Mouse (Mus musculus): ENCODE results near the gene Glt1d1. TPM values are rescaled to one million over a fixed set of nuclear protein-coding genes. Genes with fewer than 3 reads are reported as not detected.

Glt1d1 gene
- polyA plus RNA-seq (2015; fragmentation: Nextera tagmentation; extraction: Ambion mirVana): 0.80 and 1.8 TPM in 2 replicates

DNA sequence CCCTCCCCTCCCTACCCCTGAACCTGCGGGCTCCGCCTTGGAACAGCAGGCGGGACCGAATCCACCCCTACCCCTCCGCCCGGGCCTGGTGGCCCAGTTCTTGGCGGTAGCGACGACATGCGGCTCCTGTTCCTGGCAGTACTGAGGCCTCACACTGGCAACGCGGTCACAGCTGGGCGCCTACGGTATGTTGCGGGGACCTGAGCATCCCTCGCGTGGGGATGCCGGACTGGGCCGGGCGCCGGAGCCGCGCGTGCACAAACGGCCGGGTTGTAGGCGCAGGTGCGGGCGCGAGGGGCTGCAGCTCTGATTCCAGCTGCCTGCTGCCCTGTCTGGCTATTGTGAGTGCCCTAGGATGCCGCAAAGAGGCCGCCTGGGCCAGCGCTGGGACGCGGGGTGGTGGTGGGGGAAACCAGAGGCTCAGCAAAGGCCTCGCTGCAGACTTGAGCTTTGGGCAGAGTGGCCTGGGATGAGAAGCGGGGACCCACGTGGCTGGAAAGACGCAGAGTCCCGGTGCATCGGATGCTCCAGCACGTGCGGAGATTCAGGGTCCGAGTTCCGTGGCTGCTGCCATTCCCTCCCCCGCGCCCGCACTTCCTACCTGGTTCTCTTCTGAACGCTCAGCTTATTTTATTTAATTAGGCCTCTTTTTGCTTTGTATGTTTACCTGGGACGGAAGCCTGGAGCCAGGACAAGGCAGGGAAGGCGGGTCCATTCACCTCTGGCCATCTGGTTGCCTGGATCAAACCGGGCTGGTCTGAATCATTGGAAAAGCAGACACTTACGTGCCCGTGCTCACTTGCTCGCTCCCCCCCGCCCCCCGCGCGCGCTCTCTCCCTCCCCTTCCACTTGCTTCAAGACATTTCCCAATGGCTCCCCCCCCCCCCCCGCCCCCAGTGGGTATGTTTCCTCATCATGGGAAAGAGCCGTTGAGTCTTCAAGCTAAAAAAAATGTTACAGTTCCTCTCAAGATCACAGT, at the start of gene Glt1d1, which contains the start of gene Slc15a4:
Glt1d1 (plus strand) TSS at position 96 of the 979 bp plus-strand sequence.
Slc15a4 (minus strand) TSS at position 731 of the 979 bp plus-strand sequence.
- peak; percentile 65 for ATAC-seq (ENCODE audit: low read depth)
- under 1% methylated on average over 62 of the region's 62 CpGs for WGBS
- peaks cover 18% of the 10 kb centered on the region for H3K4me1 ChIP-seq (replicated peaks)
- H3K4me2 ChIP-seq: peak within 1 kb of the TSS; percentile 84
- H3K9ac ChIP-seq: peak within 1 kb of the TSS; percentile 72
- H3K36me3 ChIP-seq: no peaks in the 10 kb centered on the region
- H3K9me3 ChIP-seq: no peaks in the 10 kb centered on the region
- H3K27ac ChIP-seq (replicated peaks): peak within 1 kb of the TSS; percentile 15; the same call in 1 of the 2 replicates
- H3K4me3 ChIP-seq: peak within 1 kb of the TSS; percentile 58
- peaks cover 11% of the 10 kb centered on the region for H3K27me3 ChIP-seq

DNA sequence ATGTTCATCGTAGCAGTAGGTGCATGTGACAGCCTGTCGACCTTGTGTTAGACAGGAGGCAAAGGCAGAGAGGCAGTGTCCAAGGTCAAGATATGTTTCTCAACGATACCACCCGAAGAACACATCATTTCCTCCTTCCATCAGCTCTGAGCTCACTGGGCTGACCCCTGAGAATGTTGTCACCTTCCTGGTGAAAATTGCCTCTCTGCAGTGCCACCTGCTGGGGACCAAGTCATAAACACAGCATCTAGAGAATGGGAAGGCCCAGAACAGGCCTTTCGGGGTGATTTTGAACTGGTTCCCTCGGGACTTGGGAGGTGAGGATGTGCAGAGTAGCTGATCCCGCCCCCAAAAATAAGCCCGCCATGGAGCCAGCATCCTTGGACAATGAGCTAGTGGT, 48.4 kb upstream of the Glt1d1 start:
- Histone ChIP-seq H3K27ac (replicated peaks) (no peak overlapping the region), H3K4me3 (no peak overlapping the region), H3K4me1 (replicated peaks) (no peaks in the 10 kb centered on the region), H3K36me3 (no peaks in the 10 kb centered on the region), H3K9ac (no peak overlapping the region), H3K27me3 (no peaks in the 10 kb centered on the region), H3K9me3 (no peaks in the 10 kb centered on the region), H3K4me2 (no peak overlapping the region)
- ATAC-seq (ENCODE audit: low read depth): no peak
- WGBS: 86% methylated on average over 8 of the region's 8 CpGs

DNA sequence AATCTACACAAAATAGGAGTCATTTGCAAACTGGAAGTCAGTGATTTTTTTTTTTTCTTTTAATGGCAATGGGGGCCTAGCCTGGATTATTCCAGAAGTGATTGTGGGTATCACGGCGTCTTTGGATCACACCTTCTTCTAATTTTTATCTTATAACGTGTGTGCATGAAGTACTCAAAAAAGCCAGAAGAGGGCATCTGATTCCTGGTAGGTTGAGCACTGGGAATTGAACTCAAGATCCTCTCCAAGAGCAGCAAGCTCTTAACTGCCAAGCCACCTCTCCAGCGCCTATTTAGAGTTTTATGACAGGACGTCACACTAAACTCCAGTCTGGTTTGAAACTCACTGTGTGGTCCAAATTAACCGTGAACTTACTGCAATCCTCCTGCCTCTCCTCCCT, 44.2 kb upstream of the Glt1d1 start:
- Histone ChIP-seq H3K9me3 (no peaks in the 10 kb centered on the region), H3K9ac (no peak overlapping the region), H3K27ac (replicated peaks) (no peak overlapping the region), H3K4me1 (replicated peaks) (no peaks in the 10 kb centered on the region), H3K4me2 (no peak overlapping the region), H3K27me3 (no peaks in the 10 kb centered on the region), H3K36me3 (peaks cover 7% of the 10 kb centered on the region; the same call in 1 of the 2 replicates), H3K4me3 (no peak overlapping the region)
- 61% methylated on average over 6 of the region's 6 CpGs for WGBS
- no peak for ATAC-seq (ENCODE audit: low read depth)

DNA sequence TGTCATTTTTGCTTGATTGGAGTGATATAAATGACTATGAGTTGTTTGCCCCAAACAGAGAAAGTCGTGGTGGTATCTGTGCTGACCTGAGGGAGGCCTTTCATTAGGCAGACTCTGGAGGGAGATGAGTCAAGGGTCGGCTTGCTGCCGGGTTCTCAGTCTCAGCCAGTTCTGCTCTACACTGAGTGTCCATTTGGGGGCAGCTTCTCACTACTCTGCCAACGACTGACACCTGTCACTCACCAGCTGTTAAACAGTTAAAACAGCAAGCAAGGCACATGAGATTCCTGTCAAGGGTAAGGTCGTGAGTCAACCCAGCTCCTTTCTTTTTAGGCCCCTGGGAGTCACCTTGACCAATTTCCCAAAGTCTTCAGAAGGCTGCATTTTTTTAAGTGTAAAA, 39.7 kb upstream of the Glt1d1 start:
- 80% methylated on average over 5 of the region's 5 CpGs for WGBS
- no peak overlapping the region for H3K27ac ChIP-seq (replicated peaks)

DNA sequence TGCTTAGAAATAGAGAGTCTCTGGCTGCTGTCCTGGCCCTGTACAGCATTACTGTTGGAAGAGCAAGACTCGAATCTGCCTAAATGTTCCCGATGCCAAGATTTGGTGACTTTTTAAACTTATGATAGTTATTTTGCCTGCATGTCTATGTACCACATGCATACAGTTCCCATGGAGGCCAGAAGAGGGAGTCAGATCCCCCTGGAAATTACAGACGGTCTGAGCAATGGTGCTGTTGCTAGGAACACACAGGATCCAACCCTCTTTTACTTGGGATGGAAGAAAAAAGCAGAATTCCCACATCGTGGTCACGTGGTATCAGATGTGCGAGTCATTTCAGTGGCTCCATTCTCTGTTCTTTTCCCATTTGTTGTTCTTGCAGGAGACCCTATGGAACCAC, 39.2 kb upstream of the Glt1d1 start:
- no peak for ATAC-seq (ENCODE audit: low read depth)
- Histone ChIP-seq H3K27ac (replicated peaks) (no peak overlapping the region), H3K27me3 (no peaks in the 10 kb centered on the region), H3K9me3 (no peaks in the 10 kb centered on the region), H3K4me2 (no peak overlapping the region), H3K36me3 (peaks cover 57% of the 10 kb centered on the region), H3K4me1 (replicated peaks) (no peaks in the 10 kb centered on the region), H3K9ac (no peak overlapping the region), H3K4me3 (no peak overlapping the region)
- WGBS: 82% methylated on average over 6 of the region's 6 CpGs

More for the DNA sequence above, 39.7 kb upstream of the Glt1d1 start:
- no peak overlapping the region for H3K9ac ChIP-seq
- H3K4me1 ChIP-seq (replicated peaks): no peaks in the 10 kb centered on the region
- peaks cover 52% of the 10 kb centered on the region for H3K36me3 ChIP-seq
- ATAC-seq (ENCODE audit: low read depth): no peak
- H3K9me3 ChIP-seq: no peaks in the 10 kb centered on the region
- no peak overlapping the region for H3K4me3 ChIP-seq
- no peak overlapping the region for H3K4me2 ChIP-seq
- H3K27me3 ChIP-seq: no peaks in the 10 kb centered on the region

DNA sequence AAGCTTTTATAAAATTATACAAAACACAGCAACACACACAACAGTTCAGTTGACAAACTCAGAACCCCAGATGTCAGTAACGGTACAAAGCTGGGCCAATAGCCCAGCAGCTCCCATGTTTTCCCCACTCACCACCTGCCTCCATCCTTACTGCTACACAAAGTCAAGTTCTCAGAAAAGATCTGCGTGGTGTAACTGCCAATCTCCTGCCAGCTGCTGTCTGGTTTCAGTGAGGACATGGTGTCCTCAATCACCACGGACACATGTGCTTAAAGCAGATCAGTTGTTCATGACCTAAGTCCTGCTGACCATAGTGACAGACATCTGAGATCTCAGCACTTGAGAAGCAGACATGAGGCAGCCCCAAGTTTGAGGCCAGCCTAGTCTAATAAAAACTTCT, 36.4 kb upstream of the Glt1d1 start:
- H3K9ac ChIP-seq: no peak overlapping the region
- 92% methylated on average over 3 of the region's 3 CpGs for WGBS
- H3K9me3 ChIP-seq: no peaks in the 10 kb centered on the region
- H3K4me1 ChIP-seq (replicated peaks): no peaks in the 10 kb centered on the region
- peaks cover 81% of the 10 kb centered on the region for H3K36me3 ChIP-seq
- no peak for ATAC-seq (ENCODE audit: low read depth)
- no peaks in the 10 kb centered on the region for H3K27me3 ChIP-seq
- no peak overlapping the region for H3K4me3 ChIP-seq
- H3K4me2 ChIP-seq: no peak overlapping the region
- no peak overlapping the region for H3K27ac ChIP-seq (replicated peaks)

DNA sequence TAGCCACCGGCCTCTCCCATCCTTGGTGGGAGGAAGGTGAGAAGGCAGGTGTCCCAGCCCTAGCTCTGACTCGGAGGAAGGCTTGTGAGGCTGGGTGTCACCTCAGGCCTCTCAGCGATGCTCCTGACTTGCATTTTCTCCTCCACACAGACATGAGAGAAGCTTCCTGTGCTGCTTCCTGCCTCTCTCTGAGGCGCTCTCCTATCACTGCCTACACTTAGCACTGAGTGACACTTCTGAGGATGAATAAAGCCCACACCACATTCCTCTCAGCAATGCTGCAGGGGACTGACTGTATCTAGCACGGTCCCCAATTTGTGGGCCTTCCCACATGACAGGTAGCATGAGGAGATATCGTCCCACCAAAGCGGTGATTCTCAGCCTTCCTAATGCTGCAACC, 35.2 kb upstream of the Glt1d1 start:
- H3K9ac ChIP-seq: no peak overlapping the region
- no peak overlapping the region for H3K4me2 ChIP-seq
- ATAC-seq (ENCODE audit: low read depth): no peak
- H3K27me3 ChIP-seq: no peaks in the 10 kb centered on the region
- peaks cover 89% of the 10 kb centered on the region for H3K36me3 ChIP-seq
- no peaks in the 10 kb centered on the region for H3K4me1 ChIP-seq (replicated peaks)
- no peaks in the 10 kb centered on the region for H3K9me3 ChIP-seq
- no peak overlapping the region for H3K4me3 ChIP-seq
- H3K27ac ChIP-seq (replicated peaks): no peak overlapping the region
- WGBS: 92% methylated on average over 7 of the region's 7 CpGs

DNA sequence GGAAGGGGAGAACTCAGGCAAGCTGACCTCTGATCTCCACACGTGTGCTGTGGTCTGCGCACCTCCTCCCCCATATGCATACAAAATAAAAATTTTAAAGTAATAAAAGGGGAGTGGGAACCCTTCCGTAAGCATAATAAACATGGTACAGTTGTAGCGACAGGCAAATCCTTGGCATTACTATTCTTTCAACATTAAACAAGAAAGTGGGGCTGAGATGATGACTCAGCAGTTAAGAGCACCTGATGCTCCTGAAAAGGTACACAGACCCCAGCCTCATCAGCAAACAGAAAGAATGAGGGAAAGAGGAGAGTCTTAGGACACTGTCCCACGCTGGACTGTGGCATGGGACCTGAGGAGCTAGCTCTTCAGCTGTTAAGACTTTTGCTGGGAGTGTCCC, 29.1 kb upstream of the Glt1d1 start:
- 90% methylated on average over 5 of the region's 5 CpGs for WGBS
- no peaks in the 10 kb centered on the region for H3K27me3 ChIP-seq
- H3K4me3 ChIP-seq: no peak overlapping the region
- H3K9ac ChIP-seq: no peak overlapping the region
- no peak overlapping the region for H3K4me2 ChIP-seq
- no peak for ATAC-seq (ENCODE audit: low read depth)
- peaks cover 94% of the 10 kb centered on the region for H3K36me3 ChIP-seq
- H3K27ac ChIP-seq (replicated peaks): no peak overlapping the region
- H3K9me3 ChIP-seq: no peaks in the 10 kb centered on the region
- no peaks in the 10 kb centered on the region for H3K4me1 ChIP-seq (replicated peaks)

DNA sequence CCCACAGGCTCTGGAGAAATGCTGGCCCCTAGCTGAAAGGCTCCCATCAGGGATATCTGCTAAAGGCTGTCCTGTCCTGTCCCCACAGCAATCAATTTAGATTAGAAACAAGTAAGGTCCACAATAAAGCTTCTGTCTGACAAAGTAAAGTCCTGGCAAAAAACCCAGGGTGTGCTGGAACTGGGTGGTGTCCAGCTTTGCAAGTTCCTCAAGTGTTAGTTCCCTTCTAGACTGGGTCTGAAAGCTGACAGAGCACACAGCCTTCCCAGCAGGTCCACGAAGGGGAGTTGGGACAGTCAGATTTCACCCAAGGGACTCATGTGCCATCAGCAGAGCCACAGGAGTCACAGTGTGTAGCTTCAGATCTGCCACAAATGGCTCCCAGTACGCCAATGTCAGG, 24.6 kb upstream of the Glt1d1 start:
- no peak for ATAC-seq (ENCODE audit: low read depth)
- no peak overlapping the region for H3K27ac ChIP-seq (replicated peaks)
- no peak overlapping the region for H3K4me3 ChIP-seq
- no peak overlapping the region for H3K4me2 ChIP-seq
- H3K9ac ChIP-seq: no peak overlapping the region
- H3K9me3 ChIP-seq: no peaks in the 10 kb centered on the region
- WGBS: 93% methylated on average over 2 of the region's 2 CpGs
- H3K27me3 ChIP-seq: no peaks in the 10 kb centered on the region
- H3K36me3 ChIP-seq: peaks cover 58% of the 10 kb centered on the region
- H3K4me1 ChIP-seq (replicated peaks): peaks cover 15% of the 10 kb centered on the region

DNA sequence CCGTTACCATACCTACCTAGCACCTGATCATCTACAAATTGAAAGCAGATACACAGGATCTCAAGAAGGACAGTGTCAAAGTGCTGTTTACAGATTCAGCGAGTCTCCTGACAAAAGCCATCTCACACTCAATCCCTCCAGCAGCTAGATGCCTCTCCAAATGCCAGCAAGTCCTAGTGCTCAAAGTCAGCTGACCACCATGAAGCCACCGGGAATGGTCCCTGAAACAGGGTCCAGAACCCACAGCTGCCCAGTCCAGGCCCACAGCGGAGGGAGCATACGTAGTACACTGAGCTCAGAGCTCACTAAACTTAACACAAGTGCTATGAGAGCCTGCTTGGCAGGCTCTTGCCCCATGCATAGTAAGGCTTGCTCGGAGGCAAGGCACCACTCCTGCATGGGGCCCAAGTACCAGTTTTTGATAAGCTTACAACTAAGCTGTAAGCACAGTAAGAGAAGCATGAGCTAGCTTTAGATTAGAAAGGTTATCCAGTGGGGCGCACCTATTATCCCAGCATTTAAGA, 22.8 kb upstream of the Glt1d1 start:
- Histone ChIP-seq H3K4me2 (no peak overlapping the region), H3K27me3 (no peaks in the 10 kb centered on the region), H3K4me1 (replicated peaks) (peaks cover 25% of the 10 kb centered on the region), H3K9ac (no peak overlapping the region), H3K4me3 (no peak overlapping the region), H3K27ac (replicated peaks) (no peak overlapping the region), H3K36me3 (peaks cover 41% of the 10 kb centered on the region), H3K9me3 (no peaks in the 10 kb centered on the region)
- no peak for ATAC-seq (ENCODE audit: low read depth)
- WGBS: 91% methylated on average over 7 of the region's 7 CpGs

DNA sequence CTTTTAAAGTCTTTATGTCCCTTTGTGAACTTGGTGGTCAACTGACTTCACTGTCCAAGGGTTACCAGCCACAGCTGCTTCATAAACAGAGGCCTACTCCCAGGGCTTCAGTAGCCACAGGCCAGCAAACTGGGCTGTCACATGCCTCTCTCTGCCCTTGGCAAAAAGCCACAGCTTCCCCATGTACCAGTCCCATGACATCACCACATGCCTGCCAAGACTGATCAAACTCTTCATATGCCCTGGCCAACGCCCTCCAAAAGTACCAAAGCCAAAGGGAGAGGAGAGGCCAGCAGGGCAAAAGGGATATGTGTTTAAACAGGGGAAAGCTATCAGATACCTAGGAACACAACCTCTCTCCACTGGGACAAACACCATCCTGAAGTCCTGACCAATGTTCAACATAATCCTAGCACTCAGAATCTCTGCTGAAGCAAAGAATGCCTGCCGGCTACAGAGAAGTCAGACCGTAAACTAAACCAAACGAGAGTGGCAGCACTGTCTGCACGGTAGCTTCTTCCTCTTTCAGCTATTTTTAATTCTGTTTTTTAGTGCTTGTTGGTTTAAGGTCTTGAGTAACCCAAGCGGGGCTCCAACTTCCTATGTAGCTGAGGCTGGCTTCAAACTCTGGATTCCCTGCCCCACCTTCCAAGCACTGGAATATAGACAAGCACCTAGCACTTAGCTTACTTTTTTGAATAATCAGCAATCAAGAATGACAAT, 21.1 kb upstream of the Glt1d1 start:
- Histone ChIP-seq H3K27ac (replicated peaks) (no peak overlapping the region), H3K9ac (no peak overlapping the region), H3K27me3 (no peaks in the 10 kb centered on the region), H3K36me3 (peaks cover 26% of the 10 kb centered on the region), H3K4me2 (no peak overlapping the region), H3K4me3 (no peak overlapping the region), H3K4me1 (replicated peaks) (peaks cover 42% of the 10 kb centered on the region), H3K9me3 (no peaks in the 10 kb centered on the region)
- WGBS: 85% methylated on average over 6 of the region's 6 CpGs
- ATAC-seq (ENCODE audit: low read depth): no peak

DNA sequence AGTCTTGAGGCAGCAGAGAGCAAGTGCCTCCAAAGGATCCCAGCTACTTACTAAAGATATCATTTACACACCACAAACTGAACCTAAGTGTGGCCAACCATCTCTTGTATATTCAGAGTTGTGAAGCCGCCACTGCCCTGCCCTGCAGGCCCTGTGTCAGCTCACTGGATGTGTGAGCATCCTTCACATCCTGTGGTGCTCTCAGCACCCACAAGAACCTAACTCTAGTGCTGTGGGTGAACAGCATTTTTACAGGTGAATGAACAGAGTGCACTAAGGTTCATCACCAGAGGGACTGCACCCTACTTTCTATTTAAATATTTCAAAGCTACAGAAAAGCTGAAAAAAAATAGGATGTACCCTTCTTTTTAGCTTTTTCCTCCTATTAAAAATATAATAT, 20.2 kb upstream of the Glt1d1 start:
- WGBS: 88% methylated on average over 1 of the region's 1 CpGs
- H3K9ac ChIP-seq: peak overlapping the region; percentile 1; the same call in 1 of the 2 replicates
- H3K27ac ChIP-seq (replicated peaks): no peak overlapping the region
- peaks cover 18% of the 10 kb centered on the region for H3K36me3 ChIP-seq
- no peaks in the 10 kb centered on the region for H3K27me3 ChIP-seq
- no peak overlapping the region for H3K4me2 ChIP-seq
- ATAC-seq (ENCODE audit: low read depth): no peak
- H3K4me1 ChIP-seq (replicated peaks): peaks cover 48% of the 10 kb centered on the region
- no peak overlapping the region for H3K4me3 ChIP-seq
- no peaks in the 10 kb centered on the region for H3K9me3 ChIP-seq

All from neural tube, embryonic 13.5 days (tissue).